Mouse (Mus musculus): ENCODE measurements around the gene Dlgap1. TPM values are rescaled to one million over a fixed set of nuclear protein-coding genes. Genes with fewer than 3 reads are reported as not detected.
A peak's percentile ranks its signal among the peaks of the same experiment; 100 is the strongest.

Gene Dlgap1
- polyA plus RNA-seq, 1 experiment from 2014 or later, result 0.22 TPM

DNA sequence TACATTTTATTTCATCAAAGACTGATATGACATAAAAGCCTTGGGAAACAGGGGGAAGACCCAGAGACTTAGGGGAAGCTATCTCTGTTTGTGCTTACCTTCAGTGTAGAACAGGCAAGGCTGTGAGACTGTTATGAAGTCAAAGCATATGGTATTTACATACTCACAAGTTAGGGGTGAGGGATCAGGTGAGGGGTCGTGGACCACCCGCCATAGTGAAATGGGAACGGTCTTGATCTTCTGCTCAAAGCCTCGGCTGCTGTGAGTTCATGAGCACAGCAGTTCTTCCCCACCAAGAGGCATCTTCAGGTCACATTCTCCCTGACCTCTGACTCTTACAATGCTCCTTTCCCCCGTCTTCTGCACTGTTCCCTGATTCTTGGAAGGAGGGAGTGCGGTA lies 658.1 kb downstream of the Dlgap1 start:
- no peak overlapping the region for H3K27ac ChIP-seq (ENCODE audit: low read depth)
- H3K9me3 ChIP-seq (ENCODE audit: low read length), result no peaks in the 10 kb centered on the region
- H3K9ac ChIP-seq (replicated peaks), result no peak overlapping the region
- no peaks in the 10 kb centered on the region for H3K36me3 ChIP-seq (replicated peaks; ENCODE audit: insufficient read depth, low read length)
- DNase-seq, result no peak
- no peak overlapping the region for H3K4me3 ChIP-seq (ENCODE audit: low read depth, low read length)
- H3K4me2 ChIP-seq (ENCODE audit: low read depth, low read length), result no peak overlapping the region
- H3K27me3 ChIP-seq (ENCODE audit: insufficient read depth, low read length), result no peaks in the 10 kb centered on the region
- TF ChIP-seq EP300 (IDR thresholded peaks at IDR 0.05; ENCODE audit: low read depth) (no peak), CTCF (IDR thresholded peaks at IDR 0.05; ENCODE audit: low read depth) (no peak)
- H3K4me1 ChIP-seq (ENCODE audit: insufficient read depth), result no peaks in the 10 kb centered on the region
- ATAC-seq, result no peak
- WGBS (ENCODE audit: insufficient replicate concordance), result 65% methylated on average over 6 of the region's 6 CpGs

- no peaks in the 10 kb centered on the region for H3K9me3 ChIP-seq (ENCODE audit: low read length)
- no peaks in the 10 kb centered on the region for H3K4me1 ChIP-seq (ENCODE audit: insufficient read depth)
- no peaks in the 10 kb centered on the region for H3K27me3 ChIP-seq (ENCODE audit: insufficient read depth, low read length)
- H3K9ac ChIP-seq (replicated peaks), result no peak overlapping the region
- no peak for TF ChIP-seq CTCF (IDR thresholded peaks at IDR 0.05; ENCODE audit: low read depth)
- TF ChIP-seq EP300 (IDR thresholded peaks at IDR 0.05; ENCODE audit: low read depth), result no peak
- 62% methylated on average over 6 of the region's 6 CpGs for WGBS (ENCODE audit: insufficient replicate concordance)
- no peak overlapping the region for H3K27ac ChIP-seq (ENCODE audit: low read depth)
- no peak overlapping the region for H3K4me3 ChIP-seq (ENCODE audit: low read depth, low read length)
- ATAC-seq (no peak), DNase-seq (no peak)
- H3K36me3 ChIP-seq (replicated peaks; ENCODE audit: insufficient read depth, low read length), result no peaks in the 10 kb centered on the region
- H3K4me2 ChIP-seq (ENCODE audit: low read depth, low read length), result no peak overlapping the region
Observed at GRCm38 (mm10) chr17:70629653-70630378, 660.9 kb downstream of the Dlgap1 start.

DNA sequence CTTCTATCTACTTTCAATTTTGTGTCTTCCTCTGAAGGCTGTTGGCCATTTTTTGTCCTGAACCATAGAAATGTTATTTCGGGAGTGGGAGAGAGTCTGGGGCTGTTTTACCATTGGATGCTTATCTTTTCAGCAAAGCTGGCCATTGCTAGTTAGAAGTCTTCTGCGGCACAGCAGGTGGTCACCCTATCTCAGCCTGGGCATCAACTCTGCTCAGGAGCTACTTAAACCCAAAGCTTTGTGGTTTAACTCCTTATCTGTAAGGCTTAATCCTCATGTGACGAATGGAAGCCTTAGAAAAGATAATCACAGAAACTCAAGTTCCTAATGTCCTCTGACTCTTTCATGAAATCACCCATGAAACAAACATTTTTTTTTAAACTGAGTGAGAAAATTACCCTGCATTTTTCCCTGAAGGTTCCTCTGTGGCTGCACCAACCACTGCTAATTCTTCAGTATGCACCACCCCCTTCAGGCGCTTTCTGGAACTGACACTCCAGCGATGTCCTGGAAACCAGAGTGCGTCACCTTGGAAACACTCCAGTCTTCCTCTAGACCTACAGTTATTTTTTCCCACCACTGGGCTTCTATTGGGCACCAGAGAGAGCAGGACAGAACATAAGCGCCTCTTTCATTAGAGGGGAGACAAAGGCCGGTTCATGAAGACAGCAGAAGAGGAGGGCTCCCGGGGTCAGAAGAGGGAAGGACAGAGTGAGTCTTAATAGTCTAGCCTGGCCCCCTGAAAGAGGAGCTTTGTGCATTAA lies 664.5 kb downstream of the Dlgap1 start:
- ATAC-seq, result no peak

DNA sequence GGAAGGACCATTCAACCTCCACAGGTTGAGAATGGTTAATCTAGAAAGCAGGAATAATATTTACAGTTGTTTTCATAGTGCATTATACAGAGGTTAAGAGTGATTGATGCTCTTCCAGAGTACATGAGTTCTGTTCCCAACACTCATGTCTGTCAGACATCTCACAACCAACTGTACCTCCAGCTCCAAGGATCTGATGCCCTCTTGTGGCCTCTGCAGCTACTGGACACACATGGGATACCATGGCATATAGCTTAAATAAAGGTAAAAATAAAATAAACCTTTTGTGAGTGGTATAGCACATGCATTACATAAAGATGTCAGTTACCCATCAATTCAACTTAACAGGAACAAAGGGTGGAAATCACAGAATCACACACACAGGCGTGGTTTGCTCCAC lies 674.3 kb downstream of the Dlgap1 start:
- H3K4me2 ChIP-seq (ENCODE audit: low read depth, low read length), result no peak overlapping the region
- H3K27ac ChIP-seq (ENCODE audit: low read depth), result no peak overlapping the region
- ATAC-seq (no peak), DNase-seq (no peak)
- 72% methylated on average over 1 of the region's 1 CpGs for whole genome bisulfite sequencing (ENCODE audit: insufficient replicate concordance)
- no peak overlapping the region for H3K4me3 ChIP-seq (ENCODE audit: low read depth, low read length)
- TF ChIP-seq CTCF (IDR thresholded peaks at IDR 0.05; ENCODE audit: low read depth) (no peak), EP300 (IDR thresholded peaks at IDR 0.05; ENCODE audit: low read depth) (no peak)
- no peak overlapping the region for H3K9ac ChIP-seq (replicated peaks)
- no peaks in the 10 kb centered on the region for H3K27me3 ChIP-seq (ENCODE audit: insufficient read depth, low read length)
- H3K36me3 ChIP-seq (replicated peaks; ENCODE audit: insufficient read depth, low read length), result no peaks in the 10 kb centered on the region
- H3K4me1 ChIP-seq (ENCODE audit: insufficient read depth), result no peaks in the 10 kb centered on the region
- no peaks in the 10 kb centered on the region for H3K9me3 ChIP-seq (ENCODE audit: low read length)

More for the DNA sequence above, 664.5 kb downstream of the Dlgap1 start:
- no peak overlapping the region for H3K9ac ChIP-seq (replicated peaks)
- no peaks in the 10 kb centered on the region for H3K4me1 ChIP-seq (ENCODE audit: insufficient read depth)
- H3K4me2 ChIP-seq (ENCODE audit: low read depth, low read length), result no peak overlapping the region
- peak; percentile 47 for DNase-seq
- no peak overlapping the region for H3K27ac ChIP-seq (ENCODE audit: low read depth)
- 23% methylated on average over 9 of the region's 9 CpGs for WGBS (ENCODE audit: insufficient replicate concordance)
- no peaks in the 10 kb centered on the region for H3K27me3 ChIP-seq (ENCODE audit: insufficient read depth, low read length)
- H3K9me3 ChIP-seq (ENCODE audit: low read length), result no peaks in the 10 kb centered on the region
- TF ChIP-seq EP300 (IDR thresholded peaks at IDR 0.05; ENCODE audit: low read depth) (no peak), CTCF (IDR thresholded peaks at IDR 0.05; ENCODE audit: low read depth) (peak; percentile 64)
- no peaks in the 10 kb centered on the region for H3K36me3 ChIP-seq (replicated peaks; ENCODE audit: insufficient read depth, low read length)
- H3K4me3 ChIP-seq (ENCODE audit: low read depth, low read length), result no peak overlapping the region

DNA sequence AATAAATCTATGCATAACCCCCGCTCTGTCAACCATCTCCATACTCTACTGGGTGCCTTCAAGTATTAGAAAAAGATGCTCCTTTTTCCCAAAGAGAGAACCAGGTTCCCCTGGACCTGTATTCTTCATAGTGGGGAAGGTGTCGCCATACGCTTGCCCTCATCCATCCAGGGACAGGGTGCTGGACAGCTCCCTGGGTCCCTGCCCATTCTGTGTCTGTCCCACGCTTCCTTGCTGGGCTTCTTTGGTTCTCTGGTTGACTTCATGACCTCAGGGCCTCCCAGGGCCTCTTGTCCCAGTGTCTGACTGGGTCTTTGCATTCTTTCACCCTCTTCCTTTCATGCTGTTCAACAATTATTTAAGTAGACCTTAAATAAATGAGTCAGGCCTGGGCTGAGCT lies 677.8 kb downstream of the Dlgap1 start:
- Histone ChIP-seq H3K9me3 (ENCODE audit: low read length) (no peaks in the 10 kb centered on the region), H3K4me3 (ENCODE audit: low read depth, low read length) (no peak overlapping the region), H3K4me1 (ENCODE audit: insufficient read depth) (no peaks in the 10 kb centered on the region), H3K9ac (replicated peaks) (no peak overlapping the region), H3K27me3 (ENCODE audit: insufficient read depth, low read length) (no peaks in the 10 kb centered on the region), H3K36me3 (replicated peaks; ENCODE audit: insufficient read depth, low read length) (no peaks in the 10 kb centered on the region), H3K27ac (ENCODE audit: low read depth) (no peak overlapping the region), H3K4me2 (ENCODE audit: low read depth, low read length) (no peak overlapping the region)
- 42% methylated on average over 4 of the region's 4 CpGs for WGBS (ENCODE audit: insufficient replicate concordance)
- ATAC-seq, result no peak
- TF ChIP-seq EP300 (IDR thresholded peaks at IDR 0.05; ENCODE audit: low read depth) (no peak), CTCF (IDR thresholded peaks at IDR 0.05; ENCODE audit: low read depth) (no peak)
- no peak for DNase-seq

GRCm38 (mm10) chr17:70661382-70661781 lies 692.5 kb downstream of the Dlgap1 start:
- Histone ChIP-seq H3K4me2 (ENCODE audit: low read depth, low read length) (no peak overlapping the region), H3K4me3 (ENCODE audit: low read depth, low read length) (no peak overlapping the region), H3K27me3 (ENCODE audit: insufficient read depth, low read length) (no peaks in the 10 kb centered on the region), H3K27ac (ENCODE audit: low read depth) (no peak overlapping the region), H3K36me3 (replicated peaks; ENCODE audit: insufficient read depth, low read length) (no peaks in the 10 kb centered on the region), H3K9ac (replicated peaks) (no peak overlapping the region), H3K4me1 (ENCODE audit: insufficient read depth) (no peaks in the 10 kb centered on the region), H3K9me3 (ENCODE audit: low read length) (no peaks in the 10 kb centered on the region)
- no peak for ATAC-seq
- 54% methylated on average over 3 of the region's 3 CpGs for WGBS (ENCODE audit: insufficient replicate concordance)
- TF ChIP-seq CTCF (IDR thresholded peaks at IDR 0.05; ENCODE audit: low read depth), result no peak
- TF ChIP-seq EP300 (IDR thresholded peaks at IDR 0.05; ENCODE audit: low read depth), result no peak
- no peak for DNase-seq
